Mouse (Mus musculus): ENCODE results near the gene Tmem161b. TPM values are rescaled to one million over a fixed set of nuclear protein-coding genes. Genes with fewer than 3 reads are reported as not detected.
"Not testable (repeated sequence)": the region's sequence is repeated elsewhere in the genome, so short reads cannot be mapped to it uniquely, and the experiment has no call there.

The Tmem161b gene
- polyA plus RNA-seq (2016; fragmentation: Nextera tagmentation; extraction: Ambion mirVana), result 24.0 and 27.9 TPM in 2 replicates

DNA sequence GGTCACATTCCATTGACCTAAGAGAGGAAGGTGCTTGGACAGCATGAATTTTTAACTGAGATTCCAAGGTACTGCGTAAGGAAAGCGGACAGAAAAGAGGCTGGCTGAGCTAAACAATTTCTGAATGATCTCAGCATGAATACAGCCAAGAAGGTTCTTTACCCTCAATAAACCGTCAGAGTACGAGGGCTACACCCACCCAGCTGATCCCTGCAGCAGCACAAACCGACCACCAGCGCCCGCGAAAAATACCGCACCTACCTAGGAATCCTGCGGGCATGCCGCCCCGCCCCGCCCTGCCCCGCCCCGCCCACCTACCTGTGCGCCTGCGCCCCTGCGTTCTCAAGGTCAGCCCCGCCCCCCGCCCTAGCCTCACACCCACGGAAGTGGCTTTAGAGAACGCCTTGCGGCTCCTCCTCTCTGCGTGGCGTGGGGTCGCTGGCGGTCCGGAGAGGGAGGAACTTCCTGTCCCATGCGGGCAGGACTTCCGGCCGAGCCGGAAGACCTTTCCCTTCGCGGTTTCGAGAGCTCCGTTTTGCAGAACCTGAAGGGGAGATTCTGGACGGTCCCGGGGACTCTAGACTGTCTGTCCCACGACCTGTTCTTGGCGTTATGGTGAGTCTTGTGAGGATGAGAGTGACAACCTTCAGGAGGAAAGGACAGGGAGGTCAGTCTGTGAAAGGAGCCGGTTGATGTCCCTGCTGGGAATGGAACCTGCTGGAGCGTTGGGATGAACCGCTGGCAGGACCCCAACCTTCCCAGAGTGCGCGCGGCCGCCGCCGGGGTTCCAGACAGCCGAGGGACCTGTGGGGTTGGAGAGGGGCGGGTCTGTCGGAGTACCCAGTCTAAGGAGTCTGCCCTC, at the start of gene Tmem161b:
Gene Tmem161b, plus strand, starts transcription at position 477 of the 862 bp plus-strand sequence.
- ATAC-seq (ENCODE audit: low FRiP score), result peak; percentile 99
- H3K9ac ChIP-seq, result peak within 1 kb of the TSS; percentile 85
- H3K9me3 ChIP-seq (replicated peaks), result no peaks in the 10 kb centered on the region
- no peaks in the 10 kb centered on the region for H3K36me3 ChIP-seq
- peak within 1 kb of the TSS; percentile 84 for H3K27ac ChIP-seq
- peak within 1 kb of the TSS; percentile 85 for H3K4me3 ChIP-seq
- no peaks in the 10 kb centered on the region for H3K27me3 ChIP-seq
- H3K4me1 ChIP-seq, result peaks cover 17% of the 10 kb centered on the region
- peak within 1 kb of the TSS; percentile 85 for H3K4me2 ChIP-seq (replicated peaks)
- WGBS, result under 1% methylated on average over 50 of the region's 52 CpGs

DNA sequence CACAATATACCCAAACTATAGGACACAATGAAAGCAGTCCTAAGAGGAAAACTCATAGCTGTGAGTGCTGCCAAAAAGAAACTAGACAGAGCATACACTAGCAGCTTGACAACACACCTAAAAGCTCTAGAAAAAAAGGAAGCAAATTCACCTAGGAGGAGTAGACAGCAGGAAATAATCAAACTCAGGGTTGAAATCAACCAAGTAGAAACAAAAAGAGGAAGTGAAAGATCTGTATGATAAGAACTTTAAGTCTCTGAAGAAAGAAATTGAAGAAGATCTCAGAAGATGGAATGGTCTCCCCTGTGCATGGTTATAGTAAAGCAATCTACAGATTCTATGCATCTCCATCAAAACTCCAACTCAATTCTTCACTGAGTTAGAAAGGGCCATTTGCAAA, 36.3 kb upstream of the Tmem161b start:
- H3K9ac ChIP-seq; H3K27me3 ChIP-seq; H3K36me3 ChIP-seq; H3K4me3 ChIP-seq; ATAC-seq (ENCODE audit: low FRiP score); H3K27ac ChIP-seq; H3K9me3 ChIP-seq (replicated peaks); H3K4me2 ChIP-seq (replicated peaks); H3K4me1 ChIP-seq: not testable (repeated sequence)

DNA sequence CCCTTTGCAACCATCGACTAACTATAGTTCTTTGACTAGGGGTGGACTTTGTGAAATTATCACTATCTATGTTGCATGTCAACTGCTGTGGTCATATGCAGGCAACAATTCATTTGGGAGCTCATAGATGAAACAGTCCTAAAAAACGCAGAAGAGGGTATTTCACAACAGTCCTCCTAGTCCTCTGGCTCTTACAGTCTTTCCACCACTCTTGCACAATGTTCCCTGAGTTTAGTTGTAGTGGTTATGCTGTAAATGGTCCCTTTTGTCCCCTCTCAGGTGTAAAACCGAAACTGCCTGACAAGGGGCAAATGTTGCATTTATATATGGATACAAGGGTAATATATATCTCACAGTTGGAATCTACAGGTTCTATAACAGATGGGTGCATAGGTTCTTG, 29.4 kb upstream of the Tmem161b start:
- no peak overlapping the region for H3K4me2 ChIP-seq (replicated peaks)
- WGBS, result 83% methylated on average over 3 of the region's 3 CpGs
- no peak for ATAC-seq (ENCODE audit: low FRiP score)
- H3K27me3 ChIP-seq, result no peaks in the 10 kb centered on the region
- no peaks in the 10 kb centered on the region for H3K36me3 ChIP-seq
- no peaks in the 10 kb centered on the region for H3K4me1 ChIP-seq
- H3K4me3 ChIP-seq, result no peak overlapping the region
- no peak overlapping the region for H3K9ac ChIP-seq
- H3K27ac ChIP-seq, result no peak overlapping the region
- H3K9me3 ChIP-seq (replicated peaks), result no peaks in the 10 kb centered on the region

DNA sequence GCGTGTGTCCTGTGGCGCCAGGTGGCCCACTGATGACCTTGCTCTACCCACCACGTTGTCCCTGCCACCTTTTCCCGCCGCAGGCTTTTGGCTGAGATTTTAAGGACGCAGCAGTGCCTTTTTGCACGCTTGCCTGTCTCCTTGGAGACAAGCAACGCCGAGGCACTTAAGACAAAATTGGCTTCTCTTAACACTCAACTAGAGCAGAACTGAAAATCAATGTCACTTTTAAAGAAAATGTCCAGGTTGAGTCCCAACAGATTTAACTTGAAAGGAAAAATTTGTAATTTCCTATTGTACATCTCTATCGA, 541 bp downstream of the Tmem161b start:
- ATAC-seq (ENCODE audit: low FRiP score), result no peak
- Histone ChIP-seq H3K4me1 (peaks cover 17% of the 10 kb centered on the region), H3K4me3 (peak overlapping the region; percentile 85), H3K9me3 (replicated peaks) (no peaks in the 10 kb centered on the region), H3K9ac (peak overlapping the region; percentile 85), H3K27ac (peak overlapping the region; percentile 84), H3K36me3 (0 out of 2 replicates have a peak, but pooled peaks cover 3% of the 10 kb centered on the region), H3K4me2 (replicated peaks) (peak overlapping the region; percentile 85), H3K27me3 (no peaks in the 10 kb centered on the region)
- 3% methylated on average over 10 of the region's 10 CpGs for WGBS

DNA sequence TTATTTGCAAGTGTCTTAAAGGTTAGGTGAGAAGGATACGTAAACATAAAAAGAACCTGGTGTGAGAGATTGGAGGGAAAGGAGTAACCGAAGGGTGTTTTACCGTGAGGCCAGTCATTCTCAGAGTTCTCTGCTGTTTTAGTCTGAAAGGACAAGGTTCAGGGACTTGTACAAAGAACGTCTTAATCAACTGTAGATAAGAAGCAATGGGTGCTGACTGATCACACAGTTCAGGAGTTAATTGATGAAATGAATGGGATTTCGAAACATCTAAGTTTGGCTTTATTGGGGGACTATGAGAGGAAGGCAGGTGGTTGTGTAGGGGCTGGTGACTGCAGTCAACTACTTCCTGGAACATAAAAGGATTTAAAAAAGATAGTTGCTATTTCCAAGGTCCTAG, 922 bp downstream of the Tmem161b start:
- Histone ChIP-seq H3K27ac (no peak overlapping the region), H3K9ac (peak overlapping the region; percentile 85), H3K4me3 (peak overlapping the region; percentile 85), H3K4me2 (replicated peaks) (peak overlapping the region; percentile 85), H3K4me1 (peaks cover 17% of the 10 kb centered on the region), H3K9me3 (replicated peaks) (no peaks in the 10 kb centered on the region), H3K36me3 (0 out of 2 replicates have a peak, but pooled peaks cover 7% of the 10 kb centered on the region), H3K27me3 (no peaks in the 10 kb centered on the region)
- 55% methylated on average over 5 of the region's 5 CpGs for WGBS
- ATAC-seq (ENCODE audit: low FRiP score), result no peak

DNA sequence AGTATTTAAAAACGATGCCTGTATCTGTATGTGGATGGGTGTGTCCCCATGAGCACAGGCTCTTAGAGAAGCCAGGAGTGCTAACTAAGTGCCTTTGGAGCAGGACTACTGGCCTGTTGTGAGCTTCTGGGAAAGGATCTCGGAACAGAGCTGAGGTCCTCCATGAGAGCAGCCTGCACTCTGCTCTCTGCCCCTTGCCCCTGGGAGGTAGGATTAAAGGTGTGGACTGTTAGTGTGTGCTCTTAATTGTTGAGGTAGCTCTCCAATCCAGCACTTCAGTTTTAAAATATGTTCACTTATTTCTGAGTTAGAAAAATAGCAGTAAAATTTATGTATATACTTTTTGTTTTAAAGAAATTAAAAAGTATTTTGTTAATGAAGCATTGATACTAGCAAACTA, 11.9 kb downstream of the Tmem161b start:
- peaks cover 20% of the 10 kb centered on the region for H3K9me3 ChIP-seq (replicated peaks)
- 85% methylated on average over 2 of the region's 2 CpGs for WGBS
- no peak overlapping the region for H3K9ac ChIP-seq
- no peaks in the 10 kb centered on the region for H3K27me3 ChIP-seq
- H3K27ac ChIP-seq, result no peak overlapping the region
- no peak overlapping the region for H3K4me2 ChIP-seq (replicated peaks)
- no peak overlapping the region for H3K4me3 ChIP-seq
- H3K36me3 ChIP-seq, result peaks cover 17% of the 10 kb centered on the region
- ATAC-seq (ENCODE audit: low FRiP score), result no peak
- no peaks in the 10 kb centered on the region for H3K4me1 ChIP-seq

DNA sequence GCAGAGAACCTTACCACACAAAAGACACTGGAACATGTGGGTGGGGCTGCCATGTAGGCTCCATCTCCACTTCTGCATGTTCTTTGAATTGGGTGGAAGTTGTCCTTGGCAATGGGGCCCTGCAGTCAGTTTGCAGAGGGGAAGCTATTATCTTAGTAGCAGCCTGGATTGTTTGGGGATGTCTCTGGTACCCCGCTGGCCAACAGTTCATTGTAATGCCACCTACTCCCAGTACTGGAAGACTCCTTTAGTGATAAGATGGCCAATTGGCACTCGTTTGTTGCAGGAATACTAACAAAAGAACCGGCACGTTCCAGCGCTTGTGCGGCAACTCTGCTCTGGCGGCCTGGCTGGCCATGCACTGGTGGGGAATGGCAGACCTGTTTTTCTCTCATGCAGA, 14.7 kb downstream of the Tmem161b start:
- Histone ChIP-seq H3K27ac (no peak overlapping the region), H3K4me2 (replicated peaks) (no peak overlapping the region), H3K9ac (no peak overlapping the region; the same call in 1 of the 2 replicates), H3K4me3 (no peak overlapping the region), H3K27me3 (no peaks in the 10 kb centered on the region), H3K4me1 (no peaks in the 10 kb centered on the region), H3K9me3 (replicated peaks) (peaks cover 20% of the 10 kb centered on the region), H3K36me3 (peaks cover 17% of the 10 kb centered on the region)
- WGBS, result 94% methylated on average over 7 of the region's 7 CpGs
- ATAC-seq (ENCODE audit: low FRiP score), result no peak

DNA sequence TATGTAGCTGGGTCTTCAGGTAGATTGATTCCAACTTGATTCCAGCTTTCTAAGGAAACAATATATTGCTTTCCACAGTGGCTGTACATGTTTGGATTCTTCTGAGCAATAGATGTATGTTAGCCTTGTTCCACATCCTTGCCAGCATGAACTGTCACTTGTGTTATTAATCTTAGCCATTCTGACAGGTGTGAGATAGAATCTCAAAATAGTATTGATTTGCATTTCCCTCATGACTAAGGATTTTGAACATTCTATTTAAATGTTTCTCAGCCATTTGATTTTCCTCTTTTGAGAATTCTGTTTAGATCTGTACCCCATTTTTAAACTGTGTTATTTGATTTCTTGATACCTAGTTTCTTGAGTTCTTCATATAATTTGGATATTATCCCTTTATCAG, 16.1 kb downstream of the Tmem161b start:
- no peak overlapping the region for H3K27ac ChIP-seq
- peaks cover 17% of the 10 kb centered on the region for H3K36me3 ChIP-seq
- no peak overlapping the region for H3K4me2 ChIP-seq (replicated peaks)
- no peaks in the 10 kb centered on the region for H3K27me3 ChIP-seq
- no peak overlapping the region for H3K4me3 ChIP-seq
- H3K4me1 ChIP-seq, result no peaks in the 10 kb centered on the region
- no peak for ATAC-seq (ENCODE audit: low FRiP score)
- peaks cover 20% of the 10 kb centered on the region for H3K9me3 ChIP-seq (replicated peaks)
- no peak overlapping the region for H3K9ac ChIP-seq

DNA sequence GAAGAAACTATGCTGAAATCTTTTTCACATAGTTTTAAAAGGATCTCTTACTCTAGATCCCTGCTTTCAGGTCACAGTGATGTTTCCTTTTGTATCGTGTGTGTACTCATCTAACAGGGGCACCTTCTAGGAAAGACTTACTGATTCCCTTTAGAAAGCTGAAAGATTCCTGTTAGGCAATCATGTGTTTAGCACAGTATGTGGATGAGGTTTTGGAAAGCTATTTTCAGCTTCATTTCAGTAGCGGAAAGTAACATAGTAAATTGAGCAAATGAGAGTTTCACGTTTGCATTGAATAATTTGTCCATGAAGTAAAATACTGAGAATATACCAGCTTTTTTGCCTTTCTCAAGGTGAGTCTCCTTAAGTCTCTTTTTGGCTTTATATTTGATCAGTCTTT, 26.0 kb downstream of the Tmem161b start:
- ATAC-seq (ENCODE audit: low FRiP score), result no peak

DNA sequence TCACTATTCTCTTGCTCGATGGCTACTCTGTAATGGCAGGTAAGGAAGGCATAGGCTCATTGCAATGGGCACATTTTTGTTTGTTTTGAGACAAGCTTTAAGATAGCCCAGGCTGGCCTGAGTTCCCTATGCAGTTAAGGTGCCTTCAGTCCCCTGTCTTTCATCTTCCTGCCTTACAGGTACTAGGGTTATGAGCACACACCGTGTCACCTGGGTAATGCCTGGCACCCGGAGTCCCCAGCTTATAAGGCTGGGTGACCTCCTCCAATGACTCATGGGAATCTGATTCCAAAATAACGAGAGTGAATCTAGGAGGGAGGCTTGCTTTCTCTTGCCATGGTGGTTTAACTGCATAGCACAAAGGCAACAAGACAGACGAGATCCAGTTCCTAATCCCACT, 29.2 kb downstream of the Tmem161b start:
- Histone ChIP-seq H3K27ac (no peak overlapping the region), H3K9ac (no peak overlapping the region), H3K4me3 (no peak overlapping the region), H3K36me3 (no peaks in the 10 kb centered on the region), H3K4me2 (replicated peaks) (no peak overlapping the region), H3K4me1 (no peaks in the 10 kb centered on the region), H3K9me3 (replicated peaks) (no peaks in the 10 kb centered on the region), H3K27me3 (no peaks in the 10 kb centered on the region)
- WGBS, result 84% methylated on average over 5 of the region's 5 CpGs
- 0 out of 2 replicates have a peak, but pooled peaks have one; percentile 19 for ATAC-seq (ENCODE audit: low FRiP score)

More for the DNA sequence above, 26.0 kb downstream of the Tmem161b start:
- Histone ChIP-seq H3K27ac (no peak overlapping the region), H3K4me2 (replicated peaks) (no peak overlapping the region), H3K4me3 (no peak overlapping the region), H3K36me3 (no peaks in the 10 kb centered on the region), H3K9ac (no peak overlapping the region), H3K4me1 (no peaks in the 10 kb centered on the region), H3K27me3 (no peaks in the 10 kb centered on the region), H3K9me3 (replicated peaks) (no peaks in the 10 kb centered on the region)
- 90% methylated on average over 3 of the region's 3 CpGs for WGBS

DNA sequence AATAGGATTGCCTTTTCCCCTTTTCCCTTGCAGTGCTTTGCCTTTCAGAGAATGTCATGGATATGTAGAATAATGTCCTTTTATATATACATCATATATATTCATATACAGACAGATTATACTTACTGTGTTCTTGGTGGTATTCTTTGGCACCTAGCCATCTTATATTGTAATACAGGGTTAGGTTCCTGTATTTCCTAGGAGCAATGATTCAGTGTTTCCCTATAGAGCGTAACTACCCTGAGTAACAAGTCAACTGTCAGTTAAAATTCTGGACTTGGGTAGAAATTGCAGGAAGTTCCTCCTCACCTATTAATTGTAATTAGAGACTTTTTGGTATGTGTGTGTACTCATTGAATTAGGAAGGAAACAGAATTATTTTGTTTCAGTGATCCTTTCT, 33.0 kb downstream of the Tmem161b start:
- no peak overlapping the region for H3K4me3 ChIP-seq
- H3K27ac ChIP-seq, result no peak overlapping the region
- no peak overlapping the region for H3K9ac ChIP-seq
- no peaks in the 10 kb centered on the region for H3K9me3 ChIP-seq (replicated peaks)
- H3K4me1 ChIP-seq, result no peaks in the 10 kb centered on the region
- ATAC-seq (ENCODE audit: low FRiP score), result no peak
- no peaks in the 10 kb centered on the region for H3K27me3 ChIP-seq
- 0 out of 2 replicates have a peak, but pooled peaks cover under 1% of the 10 kb centered on the region for H3K36me3 ChIP-seq
- 96% methylated on average over 1 of the region's 1 CpGs for WGBS
- H3K4me2 ChIP-seq (replicated peaks), result no peak overlapping the region

DNA sequence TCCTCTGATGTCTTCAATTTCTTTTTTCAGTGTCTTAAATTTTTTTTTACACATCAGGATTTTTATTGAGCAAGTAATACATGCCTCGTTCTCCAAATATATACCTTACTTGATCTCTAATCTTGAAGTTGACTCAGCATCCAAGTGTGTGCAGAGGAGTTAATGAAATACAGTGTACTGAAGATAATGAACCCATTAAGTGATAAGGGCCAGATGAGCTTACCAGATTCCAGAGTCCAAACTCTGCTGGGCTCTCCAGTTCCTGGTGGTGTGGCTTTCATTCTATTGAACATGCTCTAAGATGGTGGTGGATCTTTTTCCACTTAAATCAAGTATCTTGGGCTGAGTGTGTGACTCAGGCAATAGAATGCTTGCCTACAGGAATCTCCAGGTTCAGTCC, 42.3 kb downstream of the Tmem161b start:
- 83% methylated on average over 1 of the region's 1 CpGs for WGBS
- H3K9me3 ChIP-seq (replicated peaks); H3K27ac ChIP-seq; H3K4me2 ChIP-seq (replicated peaks); H3K4me1 ChIP-seq; H3K4me3 ChIP-seq; H3K27me3 ChIP-seq; H3K9ac ChIP-seq; ATAC-seq (ENCODE audit: low FRiP score): not testable (repeated sequence)
- H3K36me3 ChIP-seq, result peaks cover 27% of the 10 kb centered on the region; the same call in 1 of the 2 replicates

DNA sequence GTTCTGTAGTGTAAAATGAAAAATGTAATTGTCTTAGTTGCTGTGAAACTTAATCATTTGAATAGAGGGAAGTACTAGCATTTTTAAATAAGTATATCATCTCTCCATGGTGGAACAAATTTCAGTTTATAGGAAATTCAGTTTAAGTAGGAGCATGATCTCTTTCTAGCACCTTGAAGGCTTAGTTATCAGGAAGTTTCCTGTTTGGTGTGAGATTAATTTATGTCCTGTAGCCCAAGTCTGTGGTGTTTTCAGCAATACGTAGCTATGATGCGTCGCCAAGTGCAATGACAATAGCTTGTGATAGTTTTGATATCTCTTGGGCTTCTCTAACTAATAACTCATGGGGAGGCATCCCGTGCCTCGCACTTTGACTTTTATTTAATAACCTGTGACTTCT, 54.1 kb downstream of the Tmem161b start:
- WGBS, result 97% methylated on average over 5 of the region's 5 CpGs
- Histone ChIP-seq H3K9ac (no peak overlapping the region), H3K9me3 (replicated peaks) (no peaks in the 10 kb centered on the region), H3K4me3 (no peak overlapping the region), H3K27me3 (no peaks in the 10 kb centered on the region), H3K4me1 (no peaks in the 10 kb centered on the region), H3K27ac (no peak overlapping the region), H3K4me2 (replicated peaks) (no peak overlapping the region), H3K36me3 (0 out of 2 replicates have a peak, but pooled peaks cover 5% of the 10 kb centered on the region)
- no peak for ATAC-seq (ENCODE audit: low FRiP score)

All from hindbrain, embryonic 12.5 days (tissue).